Mouse (Mus musculus) cortical plate, adult 2 months (tissue): ENCODE measurements at regions not wholly inside any gene's neighbourhood (a gene's known extent, or its start where the extent isn't known, plus 50 kb on each side); places are given as distances from the start of the nearest gene placed in this dataset.

Experiments
- CTCF ChIP-seq: fragments of 200-500 bp; IDR thresholded peaks from 2 replicates; pipeline ENCODE4 v1.5.1; 2011; ENCODE audit warnings: mild to moderate bottlenecking, control low read depth, low read length; ENCODE audit not compliant: insufficient read depth; ENCODE audit errors: extremely low read depth
- POLR2A ChIP-seq: fragments of 200-500 bp; IDR thresholded peaks from 2 replicates; pipeline ENCODE4 v1.6.1; 2011; ENCODE audit warnings: mild to moderate bottlenecking, low read length, control low read depth; ENCODE audit not compliant: insufficient read depth; ENCODE audit errors: extremely low read depth

- no peak for TF ChIP-seq CTCF
- no peak for TF ChIP-seq POLR2A
These were observed 1447.4 kb downstream of the Slc22a22 start for GRCm38 (mm10) chr15:56030007-56030406.
